Mouse (Mus musculus) neural tube, embryonic 15.5 days (tissue): ENCODE measurements around the gene Zcchc24. TPM values are rescaled to one million over a fixed set of nuclear protein-coding genes. Genes with fewer than 3 reads are reported as not detected.
A peak's percentile ranks its signal among the peaks of the same experiment; 100 is the strongest.

Source experiments
- ATAC-seq: fragments of 200-750 bp; cut with Nextera tagmentation; 2 replicates; pipeline ENCODE4 v1.8.0; 2017; ENCODE audit warnings: mild to moderate bottlenecking, moderate TSS enrichment, moderate library complexity; ENCODE audit not compliant: low FRiP score
- H3K27ac ChIP-seq: fragments of 300-500 bp; sonication (generic); replicated peaks from 2 replicates; pipeline ENCODE4 v1.5.1; 2015; ENCODE audit warnings: mild to moderate bottlenecking, inconsistent platforms
- H3K27me3 ChIP-seq: fragments of 300-500 bp; sonication (generic); replicated peaks from 2 replicates; pipeline ENCODE4 v1.6.1; 2015; ENCODE audit warnings: inconsistent platforms
- H3K36me3 ChIP-seq: fragments of 300-500 bp; sonication (generic); 2 replicates; pipeline ENCODE4 v1.6.1; 2015; ENCODE audit warnings: inconsistent platforms
- H3K4me1 ChIP-seq: fragments of 300-500 bp; sonication (generic); 2 replicates; pipeline ENCODE4 v1.6.1; 2015; ENCODE audit warnings: inconsistent platforms
- H3K4me2 ChIP-seq: fragments of 300-500 bp; sonication (generic); 2 replicates; pipeline ENCODE4 v1.6.1; 2015; ENCODE audit warnings: inconsistent platforms, mild to moderate bottlenecking, moderate library complexity
- H3K4me3 ChIP-seq: fragments of 300-500 bp; sonication (generic); replicated peaks from 2 replicates; pipeline ENCODE4 v1.5.1; 2015; ENCODE audit warnings: mild to moderate bottlenecking, inconsistent platforms
- H3K9ac ChIP-seq: fragments of 300-500 bp; sonication (generic); replicated peaks from 2 replicates; pipeline ENCODE4 v1.6.1; 2015; ENCODE audit warnings: mild to moderate bottlenecking, inconsistent platforms
- H3K9me3 ChIP-seq: fragments of 300-500 bp; sonication (generic); replicated peaks from 2 replicates; pipeline ENCODE4 v1.6.1; 2016; ENCODE audit warnings: inconsistent platforms
- WGBS: fragments of 180-500 bp; shearing (Covaris S2); methylation state at CpG from one replicate; pipeline ENCODE4 v1.1.7; 2015; ENCODE audit warnings: mixed read lengths; 5-methylcytosine and 5-hydroxymethylcytosine counted together
- polyA plus RNA-seq: library from polyadenylated mRNA; unstranded; fragments of >200 nt; fragmentation: Nextera tagmentation; extraction: Ambion mirVana; gene quantifications from 2 replicates; pipeline ENCODE4 v1.2.1, GENCODE M21; 2015

Gene Zcchc24
- polyA plus RNA-seq, 1 experiment from 2014 or later: 13.4 TPM

DNA sequence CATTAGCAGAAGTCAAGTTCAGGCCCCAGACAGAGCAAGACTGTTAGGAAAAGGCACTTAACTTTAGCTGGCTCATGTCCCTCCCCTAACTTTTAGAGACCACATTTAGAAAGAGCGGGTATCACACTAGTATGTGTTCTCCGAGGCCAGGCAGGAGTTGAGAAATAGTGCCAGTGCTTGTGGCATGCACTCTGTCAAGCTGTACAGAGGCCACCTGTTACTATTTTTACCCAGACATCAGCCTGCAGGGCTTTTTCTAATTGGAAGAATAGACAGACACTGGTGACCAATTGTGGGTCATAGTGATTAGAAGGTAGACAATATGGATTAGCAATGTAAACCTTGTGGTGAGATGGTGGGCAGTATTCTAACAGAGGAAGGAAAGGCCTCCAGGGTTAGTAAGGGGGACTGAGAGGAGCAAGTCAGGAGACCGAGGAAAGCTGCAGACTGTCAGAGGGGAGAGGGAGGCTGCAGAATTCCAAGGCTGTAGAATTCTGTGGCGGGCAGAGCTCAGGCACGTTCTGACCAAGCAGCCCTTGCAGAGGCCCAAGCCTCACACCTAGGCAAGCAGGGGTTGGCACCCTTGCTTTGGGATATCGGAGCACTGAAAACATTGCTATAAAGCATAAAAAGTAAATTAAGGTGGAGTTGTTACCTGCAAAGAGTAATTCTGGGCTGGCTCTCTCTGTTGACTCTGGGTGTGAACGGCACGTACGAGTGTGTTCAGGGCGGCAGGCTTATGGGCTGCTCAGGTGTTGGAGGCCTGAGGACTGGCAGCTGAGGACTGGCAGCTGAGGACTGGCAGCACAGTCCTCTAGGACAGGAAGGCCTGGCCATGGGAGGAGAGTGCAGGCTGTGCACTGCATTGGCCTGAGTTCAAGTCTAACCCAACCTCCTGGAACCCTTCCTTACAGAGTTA lies 81.6 kb downstream of the Zcchc24 start:
- Histone ChIP-seq H3K36me3 (no peaks in the 10 kb centered on the region), H3K27ac (no peak overlapping the region), H3K9me3 (no peaks in the 10 kb centered on the region), H3K4me3 (no peak overlapping the region), H3K9ac (no peak overlapping the region), H3K4me1 (no peaks in the 10 kb centered on the region), H3K4me2 (no peak overlapping the region), H3K27me3 (no peaks in the 10 kb centered on the region)
- WGBS: 85% methylated on average over 10 of the region's 10 CpGs
- ATAC-seq: no peak

DNA sequence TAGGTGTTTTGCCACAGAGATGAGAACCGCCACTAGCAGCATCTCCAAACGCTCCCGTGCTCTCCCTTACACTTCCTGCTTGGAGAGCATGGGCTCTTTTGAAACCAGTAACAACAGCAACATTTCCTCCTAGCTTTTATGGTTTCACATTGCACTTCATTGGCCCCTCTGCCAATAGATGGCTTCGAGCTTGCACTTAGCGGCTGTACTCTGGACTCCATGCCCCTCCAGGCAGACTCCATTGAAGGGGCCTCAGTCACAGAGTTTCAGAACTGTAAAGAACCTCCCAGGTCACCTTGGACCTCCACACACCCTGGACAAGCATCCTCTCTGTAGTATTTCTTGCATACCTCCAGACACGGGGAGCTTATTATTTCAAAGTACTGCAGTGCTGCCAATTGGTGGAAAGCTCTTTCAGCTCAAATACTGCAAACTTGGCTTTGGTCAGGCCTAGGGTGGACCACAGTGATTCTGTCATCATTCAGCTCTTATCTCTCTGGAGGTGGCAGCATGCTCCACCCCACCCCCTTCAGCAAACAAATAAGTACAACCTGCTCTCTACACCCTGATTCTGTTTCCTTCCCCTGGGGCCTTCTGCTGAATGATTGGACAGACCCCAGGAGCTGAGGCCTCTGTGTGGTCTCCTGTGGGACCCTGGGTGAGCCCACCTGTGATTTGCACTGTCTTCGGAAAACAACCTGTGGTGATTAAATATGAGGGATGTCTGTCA lies 82.5 kb downstream of the Zcchc24 start:
- no peak overlapping the region for H3K27ac ChIP-seq

DNA sequence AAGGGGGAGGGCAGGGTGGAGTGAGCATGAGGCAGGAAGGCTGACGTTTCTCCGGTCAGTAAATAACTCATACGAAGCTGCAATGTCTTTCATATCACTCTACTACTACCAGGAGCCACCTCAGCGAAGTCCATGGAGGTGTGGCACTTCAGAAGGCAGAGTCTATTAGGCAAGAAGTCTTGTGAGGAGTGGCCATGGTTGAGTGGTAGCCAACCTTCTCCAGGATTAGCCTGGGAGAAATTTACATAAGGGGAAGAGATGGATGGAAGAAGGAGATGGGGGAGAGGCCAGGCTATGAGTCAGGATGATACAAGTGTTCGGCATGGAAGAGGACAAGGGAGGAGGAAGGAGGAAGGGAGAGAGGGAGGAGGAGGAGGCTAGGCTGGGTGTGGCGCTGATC lies 86.8 kb downstream of the Zcchc24 start:
- no peak overlapping the region for H3K4me2 ChIP-seq
- no peak overlapping the region for H3K4me3 ChIP-seq
- no peaks in the 10 kb centered on the region for H3K4me1 ChIP-seq
- ATAC-seq: no peak
- no peaks in the 10 kb centered on the region for H3K9me3 ChIP-seq
- H3K36me3 ChIP-seq: no peaks in the 10 kb centered on the region
- no peaks in the 10 kb centered on the region for H3K27me3 ChIP-seq
- no peak overlapping the region for H3K9ac ChIP-seq
- WGBS: 77% methylated on average over 6 of the region's 6 CpGs
- no peak overlapping the region for H3K27ac ChIP-seq

More for the DNA sequence above, 82.5 kb downstream of the Zcchc24 start:
- no peaks in the 10 kb centered on the region for H3K27me3 ChIP-seq
- no peaks in the 10 kb centered on the region for H3K4me1 ChIP-seq
- no peak for ATAC-seq
- H3K4me2 ChIP-seq: no peak overlapping the region
- no peaks in the 10 kb centered on the region for H3K36me3 ChIP-seq
- 54% methylated on average over 7 of the region's 7 CpGs for WGBS
- no peaks in the 10 kb centered on the region for H3K9me3 ChIP-seq
- H3K4me3 ChIP-seq: no peak overlapping the region
- H3K9ac ChIP-seq: no peak overlapping the region

DNA sequence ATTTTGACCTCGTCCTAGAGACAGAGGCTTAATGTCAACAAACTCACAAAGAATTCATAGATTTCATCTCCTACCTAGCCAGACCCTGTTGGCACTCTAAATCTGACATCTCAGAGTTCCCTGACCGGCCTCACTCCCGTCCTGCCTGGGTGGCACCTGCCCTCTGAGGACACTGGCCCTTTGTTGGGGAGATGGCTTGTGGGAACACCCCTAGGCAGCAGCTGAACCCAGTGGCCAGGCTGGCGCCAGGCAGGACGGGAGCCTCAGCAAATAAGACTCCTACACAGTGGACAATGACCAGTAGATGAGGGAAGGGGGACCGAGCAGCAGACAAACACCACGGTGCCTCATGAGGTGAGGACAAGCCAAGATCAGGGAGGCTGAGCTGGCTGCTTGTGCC lies 89.2 kb downstream of the Zcchc24 start:
- Histone ChIP-seq H3K36me3 (no peaks in the 10 kb centered on the region), H3K9me3 (no peaks in the 10 kb centered on the region), H3K9ac (no peak overlapping the region), H3K27me3 (no peaks in the 10 kb centered on the region), H3K4me1 (no peaks in the 10 kb centered on the region), H3K27ac (no peak overlapping the region), H3K4me3 (no peak overlapping the region), H3K4me2 (no peak overlapping the region)
- ATAC-seq: no peak
- WGBS: 80% methylated on average over 7 of the region's 7 CpGs

DNA sequence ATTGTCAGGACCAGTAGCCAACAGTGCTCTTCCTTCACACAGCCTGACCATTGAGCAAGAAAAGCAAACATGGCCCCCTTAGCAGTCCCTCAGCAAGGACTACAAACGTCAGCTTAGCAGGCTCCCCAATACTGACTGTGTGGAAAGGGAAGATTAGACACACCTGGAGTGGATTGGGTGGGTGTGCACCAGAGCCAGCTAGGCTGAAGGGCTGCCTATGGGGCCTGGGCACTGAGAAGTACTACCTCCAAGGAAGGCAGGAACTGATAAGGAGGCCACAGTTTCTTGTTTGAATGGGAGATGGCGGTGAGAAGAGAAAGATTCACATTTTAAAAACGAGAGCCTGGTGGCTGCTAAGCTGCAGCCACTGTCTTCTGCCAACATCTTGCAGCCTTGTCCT lies 101.3 kb downstream of the Zcchc24 start:
- no peak overlapping the region for H3K4me3 ChIP-seq
- no peaks in the 10 kb centered on the region for H3K27me3 ChIP-seq
- peaks cover 6% of the 10 kb centered on the region; the same call in 1 of the 2 replicates for H3K4me1 ChIP-seq
- H3K4me2 ChIP-seq: no peak overlapping the region
- 0 out of 2 replicates have a peak overlapping the region, but pooled peaks have one; percentile 1 for H3K27ac ChIP-seq
- WGBS: 81% methylated on average over 3 of the region's 3 CpGs
- H3K9ac ChIP-seq: no peak overlapping the region
- H3K9me3 ChIP-seq: no peaks in the 10 kb centered on the region
- peaks cover 31% of the 10 kb centered on the region for H3K36me3 ChIP-seq
- ATAC-seq: no peak

DNA sequence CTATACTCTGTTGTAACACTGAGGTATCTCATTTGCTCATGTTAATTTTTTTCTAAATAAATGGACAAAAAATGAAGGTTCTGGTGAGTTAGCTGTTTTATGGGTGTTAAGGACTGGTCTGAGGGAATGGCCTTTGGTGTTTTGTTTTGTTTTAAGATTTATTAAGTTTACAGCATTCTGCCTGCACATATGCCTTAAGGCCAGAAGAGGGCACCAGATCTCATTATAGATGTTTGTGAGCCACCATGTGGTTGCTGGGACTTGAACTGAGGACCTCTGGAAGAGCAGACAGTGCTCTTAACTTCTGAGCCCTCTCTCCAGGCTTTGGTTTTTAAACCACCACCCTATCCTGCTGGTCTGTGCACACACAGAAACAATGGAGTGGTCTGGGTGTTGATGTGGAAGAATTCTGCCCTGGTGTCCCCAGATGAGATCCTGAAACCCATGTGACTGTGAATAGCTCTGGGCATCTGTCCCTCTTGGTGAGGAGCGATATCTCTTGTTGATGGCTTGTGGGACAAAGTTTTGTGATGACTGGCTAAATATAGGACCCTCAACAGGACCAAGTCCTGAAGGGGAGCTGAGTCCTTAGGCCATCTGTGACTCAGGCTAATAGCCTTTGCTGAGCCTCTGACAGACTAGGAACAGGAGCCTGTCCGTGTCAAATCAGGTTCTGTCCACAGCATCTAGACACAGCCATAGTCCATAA lies 102.0 kb downstream of the Zcchc24 start:
- 77% methylated on average over 2 of the region's 2 CpGs for WGBS
- Histone ChIP-seq H3K4me3 (no peak overlapping the region), H3K9ac (no peak overlapping the region), H3K36me3 (peaks cover 39% of the 10 kb centered on the region), H3K27ac (0 out of 2 replicates have a peak overlapping the region, but pooled peaks have one; percentile 4), H3K4me1 (peaks cover 6% of the 10 kb centered on the region; the same call in 1 of the 2 replicates), H3K9me3 (no peaks in the 10 kb centered on the region), H3K27me3 (no peaks in the 10 kb centered on the region), H3K4me2 (no peak overlapping the region)
- no peak for ATAC-seq

DNA sequence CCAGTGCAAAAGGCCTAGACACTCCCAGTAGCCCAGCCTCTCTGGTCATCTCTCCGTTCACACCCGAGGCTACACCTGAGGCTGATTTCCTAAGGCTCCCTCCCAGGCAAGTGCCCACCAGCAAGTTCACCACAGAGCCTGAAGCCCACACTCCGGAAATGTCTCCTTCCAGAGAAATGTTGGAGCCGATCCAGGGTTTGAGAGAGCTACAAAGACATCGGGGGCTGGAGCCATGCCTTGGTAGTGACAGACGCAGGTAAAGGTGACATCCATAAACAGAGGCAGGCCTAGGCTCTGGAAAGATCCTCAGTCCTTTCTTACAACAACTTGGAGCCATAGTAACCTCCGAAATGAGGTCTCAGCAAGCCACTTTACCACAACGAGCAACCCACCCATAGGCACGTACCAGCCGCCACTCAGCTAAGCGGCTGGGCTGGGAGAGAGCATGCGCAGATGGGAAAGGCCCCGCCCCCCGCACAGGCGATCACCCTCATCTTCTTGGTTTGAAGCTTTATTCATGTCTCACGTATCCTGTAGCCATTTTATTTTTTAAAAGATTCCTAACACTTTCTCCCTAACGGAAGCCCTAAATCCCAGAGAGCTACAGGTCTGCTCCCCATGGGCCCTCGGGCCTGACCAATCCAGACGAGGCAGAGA lies 103.4 kb downstream of the Zcchc24 start:
- WGBS: 66% methylated on average over 19 of the region's 19 CpGs
- peaks cover 53% of the 10 kb centered on the region for H3K36me3 ChIP-seq
- H3K27me3 ChIP-seq: no peaks in the 10 kb centered on the region
- no peaks in the 10 kb centered on the region for H3K9me3 ChIP-seq
- peaks cover 6% of the 10 kb centered on the region; the same call in 1 of the 2 replicates for H3K4me1 ChIP-seq
- no peak overlapping the region for H3K4me3 ChIP-seq
- H3K9ac ChIP-seq: no peak overlapping the region
- H3K4me2 ChIP-seq: no peak overlapping the region
- H3K27ac ChIP-seq: peak overlapping the region; percentile 51
- ATAC-seq: no peak; the same call in 1 of the 2 replicates

DNA sequence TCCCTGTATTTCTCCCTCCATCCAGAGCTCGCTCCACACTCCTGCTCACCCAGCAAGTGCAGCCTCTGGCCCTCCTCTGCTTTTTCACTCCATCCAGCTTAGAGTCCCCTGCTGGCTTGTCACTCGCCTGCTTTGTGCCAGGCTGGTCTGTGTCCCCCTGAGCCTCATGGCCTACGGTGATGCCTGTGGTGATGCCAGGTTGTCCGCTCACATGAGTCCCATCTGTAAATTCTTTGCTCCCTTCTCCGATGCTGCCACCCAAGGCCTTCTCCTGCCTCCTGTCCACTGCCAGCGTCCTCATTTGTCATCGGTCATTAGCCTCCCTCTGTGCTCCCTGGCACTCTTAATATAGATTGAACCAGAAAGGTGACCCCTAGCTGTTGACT lies 104.5 kb downstream of the Zcchc24 start:
- H3K9me3 ChIP-seq: no peaks in the 10 kb centered on the region
- H3K27me3 ChIP-seq: no peaks in the 10 kb centered on the region
- no peak overlapping the region for H3K4me3 ChIP-seq
- ATAC-seq: no peak
- H3K9ac ChIP-seq: no peak overlapping the region
- no peak overlapping the region for H3K4me2 ChIP-seq
- WGBS: 53% methylated on average over 7 of the region's 7 CpGs
- peaks cover 64% of the 10 kb centered on the region for H3K36me3 ChIP-seq
- peaks cover 6% of the 10 kb centered on the region; the same call in 1 of the 2 replicates for H3K4me1 ChIP-seq
- peak overlapping the region; percentile 46 for H3K27ac ChIP-seq

DNA sequence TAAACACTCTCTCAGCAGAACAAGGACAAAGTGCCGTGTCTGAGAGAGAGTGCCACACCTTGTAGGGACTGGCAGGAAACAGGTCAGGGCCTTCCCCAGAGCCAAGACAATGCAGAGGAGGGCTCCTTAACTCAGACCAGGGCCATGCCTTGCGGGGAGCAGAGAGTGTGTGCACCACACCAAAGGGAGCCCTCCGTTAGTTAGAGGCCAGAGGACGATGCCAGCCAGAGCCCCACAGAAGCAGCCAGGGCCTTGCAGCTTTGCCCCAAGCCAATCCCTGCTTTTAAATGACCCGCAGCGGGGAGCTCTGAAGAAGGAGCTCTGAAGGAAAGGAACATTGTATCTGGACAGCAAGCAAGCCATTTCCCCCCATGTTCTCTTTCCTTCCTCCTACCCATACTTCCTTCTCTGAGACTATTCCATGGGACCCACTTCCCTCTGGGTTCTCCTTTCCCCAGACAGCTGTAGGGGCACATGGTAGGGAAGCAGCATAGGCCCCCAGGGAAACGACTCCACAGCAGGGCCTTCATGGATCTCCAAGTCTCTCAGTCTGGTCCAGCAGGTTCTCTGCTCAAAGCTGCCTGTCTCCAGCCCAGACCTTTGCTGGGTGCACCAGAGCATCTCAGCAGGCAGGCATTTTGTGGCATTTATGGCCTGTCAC lies 105.1 kb downstream of the Zcchc24 start:
- ATAC-seq: no peak
- Histone ChIP-seq H3K9me3 (no peaks in the 10 kb centered on the region), H3K4me2 (no peak overlapping the region), H3K9ac (no peak overlapping the region), H3K4me3 (no peak overlapping the region), H3K27me3 (no peaks in the 10 kb centered on the region), H3K36me3 (peaks cover 70% of the 10 kb centered on the region), H3K4me1 (peaks cover 6% of the 10 kb centered on the region; the same call in 1 of the 2 replicates), H3K27ac (peak overlapping the region; percentile 46)
- WGBS: 86% methylated on average over 7 of the region's 7 CpGs
